Mouse (Mus musculus) c-Kit-negative CD71-positive TER-119-positive erythroid progenitor cells, embryonic 14.5 days (primary cell): ENCODE results near the gene Ranbp3l.

ENCODE experiments used
- DNase-seq: peaks from one replicate; pipeline ENCODE4 v3.0.0-alpha.2; 2013; ENCODE audit warnings: low read depth, low spot score

Gene Ranbp3l

GRCm38 (mm10) chr15:9070912-9071555, 103.3 kb downstream of the Ranbp3l start, which contains the start of gene Nadk2:
Nadk2 (plus strand) TSS chr15:9071260.
- DNase-seq = peak; percentile 98

- DNase-seq = no peak
Measured at GRCm38 (mm10) chr15:9071556-9072544, 104.1 kb downstream of the Ranbp3l start.

- no peak for DNase-seq
Measured at GRCm38 (mm10) chr15:9072630-9073029, 104.9 kb downstream of the Ranbp3l start.

GRCm38 (mm10) chr15:9073067-9073608, 105.4 kb downstream of the Ranbp3l start:
- no peak for DNase-seq

- no peak for DNase-seq
Measured at GRCm38 (mm10) chr15:9073684-9074083, 105.9 kb downstream of the Ranbp3l start.

- DNase-seq = no peak
Measured at GRCm38 (mm10) chr15:9074139-9074538, 106.4 kb downstream of the Ranbp3l start.

- DNase-seq = peak; percentile 93
Measured at GRCm38 (mm10) chr15:9074671-9075070, 106.9 kb downstream of the Ranbp3l start.

GRCm38 (mm10) chr15:9075608-9076200, 108.0 kb downstream of the Ranbp3l start:
- no peak for DNase-seq

- DNase-seq = peak; percentile 70
Measured at GRCm38 (mm10) chr15:9078481-9079300, 110.9 kb downstream of the Ranbp3l start.

- DNase-seq = no peak
Measured at GRCm38 (mm10) chr15:9079626-9080025, 111.9 kb downstream of the Ranbp3l start.

- DNase-seq = no peak
Measured at GRCm38 (mm10) chr15:9080206-9080605, 112.5 kb downstream of the Ranbp3l start.

- no peak for DNase-seq
Measured at GRCm38 (mm10) chr15:9081294-9081693, 113.5 kb downstream of the Ranbp3l start.

GRCm38 (mm10) chr15:9082753-9083152, 115.0 kb downstream of the Ranbp3l start:
- DNase-seq = no peak

- DNase-seq = peak; percentile 67
Measured at GRCm38 (mm10) chr15:9086813-9087212, 119.1 kb downstream of the Ranbp3l start.

- no peak for DNase-seq
Measured at GRCm38 (mm10) chr15:9087421-9087820, 119.7 kb downstream of the Ranbp3l start.

GRCm38 (mm10) chr15:9087895-9088682, 120.3 kb downstream of the Ranbp3l start:
- no peak for DNase-seq

- DNase-seq = no peak
Measured at GRCm38 (mm10) chr15:9088683-9089072, 120.9 kb downstream of the Ranbp3l start.

- DNase-seq = no peak
Measured at GRCm38 (mm10) chr15:9089136-9089720, 121.5 kb downstream of the Ranbp3l start.

GRCm38 (mm10) chr15:9090662-9091061, 122.9 kb downstream of the Ranbp3l start:
- DNase-seq = no peak
